Mouse (Mus musculus): ENCODE measurements around the gene Klhl15.

DNA sequence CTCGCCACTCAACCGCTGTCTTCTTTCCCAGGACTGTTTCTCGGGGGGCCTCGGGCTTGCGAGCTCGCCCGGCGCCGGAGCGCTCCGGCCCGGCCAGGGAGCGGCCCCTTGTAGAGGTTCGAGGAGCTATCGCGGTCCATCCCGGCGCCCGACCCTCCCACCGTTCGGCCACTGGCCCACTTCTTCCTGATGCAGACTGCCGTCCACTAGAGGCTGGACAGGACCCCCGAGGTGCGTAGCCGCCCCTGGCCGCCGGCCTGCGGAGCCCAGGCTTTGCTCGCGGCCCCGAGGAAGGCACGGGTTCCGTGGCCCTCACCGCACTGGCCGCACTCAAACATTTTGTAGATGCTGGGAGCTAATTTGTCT, 774 bp downstream of the Klhl15 start:
- no peak for TF ChIP-seq CTCF (IDR thresholded peaks at IDR 0.05; ENCODE audit: control insufficient read depth, insufficient read depth, low read length)
- TF ChIP-seq POLR2A (IDR thresholded peaks at IDR 0.05; ENCODE audit: borderline replicate concordance, control insufficient read depth, low read depth, low read length): no peak
